17 mouse cellular contexts compared by ENCODE assay signal in the genomic region with DNA sequence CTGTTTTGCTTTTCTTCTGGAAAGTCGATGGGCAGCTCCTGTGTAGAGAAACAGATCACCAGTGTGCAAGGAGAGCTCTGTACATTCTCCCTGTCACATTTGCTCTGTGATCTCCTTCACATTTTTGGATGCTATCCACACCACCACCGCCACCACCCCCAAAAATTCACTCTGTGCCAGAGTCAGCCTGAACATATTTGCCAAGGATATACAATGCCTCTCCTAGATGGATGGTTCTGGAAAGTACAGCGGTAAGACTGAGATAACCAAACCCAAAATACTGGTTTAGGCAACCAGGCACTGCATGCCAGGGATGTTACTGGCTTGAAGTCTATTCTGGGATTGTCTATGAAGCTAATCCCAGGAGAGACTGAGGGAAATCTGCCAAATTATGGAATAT. TPM values are rescaled to one million over a fixed set of nuclear protein-coding genes. Genes with fewer than 3 reads are reported as not detected.
"Had no signal": no experiment of that assay in that cellular context is flagged by ENCODE, and none has a peak within 500 bp of the region (broad histone marks: within the 10 kb centered on the region; RNA-seq: fewer than 3 reads in every experiment).

No protein-coding gene starts in this region.

- H3K9ac ChIP-seq: limb, embryonic 12.5 days; limb, embryonic 15.5 days; liver, embryonic 14.5 days; liver, postnatal 0 days; lung, embryonic 14.5 days had no signal

- H3K36me3 ChIP-seq: limb, embryonic 12.5 days; limb, embryonic 15.5 days had no signal

- ATAC-seq: liver, postnatal 0 days had no signal

- DNase-seq: kidney, postnatal 14 days; kidney, postnatal 4 days; left cerebral cortex, postnatal 4 days; liver, postnatal 0 days; lung, embryonic 14.5 days; lung, postnatal 10 days; lung, postnatal 4 days; midbrain, embryonic 14.5 days; thymus, postnatal 25 days had no signal

- H3K4me3 ChIP-seq: limb, embryonic 12.5 days; limb, embryonic 15.5 days had no signal

- H3K4me2 ChIP-seq: limb, embryonic 12.5 days; limb, embryonic 15.5 days; liver, embryonic 11.5 days; lung, embryonic 14.5 days; midbrain, embryonic 11.5 days had no signal

- H3K27ac ChIP-seq: limb, embryonic 12.5 days; limb, embryonic 15.5 days; liver, embryonic 14.5 days had no signal

- H3K27me3 ChIP-seq: limb, embryonic 12.5 days; limb, embryonic 15.5 days had no signal

- H3K9me3 ChIP-seq: limb, embryonic 12.5 days; limb, embryonic 15.5 days had no signal

RNA-seq across cellular contexts. Expression of a gene that starts 2.9 kb away (rescaled TPM):
- total RNA-seq: megakaryocyte-erythroid progenitor cell, adult 5-6 weeks had no signal

RNA-seq across cellular contexts. Expression of a gene that starts 4.1 kb away (rescaled TPM):
- total RNA-seq: megakaryocyte-erythroid progenitor cell, adult 5-6 weeks had no signal

RNA-seq across cellular contexts. Expression of a gene that starts 8.9 kb away (rescaled TPM):
- total RNA-seq: megakaryocyte-erythroid progenitor cell, adult 5-6 weeks had no signal

RNA-seq across cellular contexts. Expression of a gene that starts 9.9 kb away (rescaled TPM):
- total RNA-seq: megakaryocyte progenitor cell, adult 5-6 weeks; megakaryocyte-erythroid progenitor cell, adult 5-6 weeks had no signal
- polyA plus RNA-seq: neural tube, embryonic 14.5 days had no signal
